Mouse (Mus musculus) stomach, adult 2 months (tissue): Measurements from ENCODE around the gene Dcpp3. TPM values are rescaled to one million over a fixed set of nuclear protein-coding genes. Genes with fewer than 3 reads are reported as not detected.

Experiments used
- polyA plus RNA-seq: library from polyadenylated mRNA; depleted of rRNA; stranded (reverse); fragments of >200 nt; gene quantifications from 2 replicates; pipeline ENCODE4 v1.2.3, GENCODE M21; 2012; rRNA removed

Gene Dcpp3
- not detected in 2 replicates for polyA plus RNA-seq

DNA sequence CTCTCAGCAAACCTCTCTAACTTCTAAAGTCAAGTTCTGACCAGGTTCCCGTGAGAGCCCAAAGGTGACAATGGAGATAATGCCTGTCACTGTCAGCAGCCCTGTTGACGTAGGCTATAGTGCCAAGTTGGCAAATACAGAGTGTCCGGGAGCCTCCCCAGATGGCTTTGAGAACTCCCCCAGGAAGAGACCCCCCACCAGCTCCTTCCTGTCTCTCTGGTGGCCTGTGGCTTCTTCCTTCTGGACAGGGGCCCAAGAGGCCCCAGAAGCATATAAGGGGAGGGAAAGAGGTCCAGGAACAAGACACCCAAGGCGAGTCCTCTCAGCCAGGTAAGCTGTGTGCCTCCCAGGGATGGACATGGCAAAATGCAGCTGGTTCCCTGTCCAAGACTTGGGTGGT is at the start of gene Dcpp3:
Dcpp3 (plus strand) TSS at position 301 of the 400 bp plus-strand sequence.

DNA sequence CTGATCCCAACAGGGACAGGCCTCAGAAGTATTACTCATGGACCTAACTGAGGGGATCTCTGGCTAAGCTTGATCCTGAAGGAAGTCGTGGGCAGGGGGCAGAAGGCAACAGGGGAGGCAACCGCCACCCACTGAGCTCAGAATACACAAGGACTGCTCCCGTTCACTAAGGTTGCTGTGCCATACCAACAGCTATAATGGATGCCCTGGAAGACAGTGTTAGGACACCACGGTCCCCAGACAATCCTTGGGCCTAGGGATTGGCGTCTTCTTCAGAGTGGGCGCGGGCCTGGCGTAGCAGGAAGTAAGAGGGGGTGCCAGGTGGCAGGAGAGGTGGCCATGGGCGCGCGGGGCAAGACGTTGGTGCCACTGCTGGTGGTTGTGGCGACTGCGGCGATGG is 49.5 kb upstream of the Dcpp3 start, which contains the start of gene Prss21:
Prss21 (plus strand) TSS at position 301 of the 400 bp plus-strand sequence.

DNA sequence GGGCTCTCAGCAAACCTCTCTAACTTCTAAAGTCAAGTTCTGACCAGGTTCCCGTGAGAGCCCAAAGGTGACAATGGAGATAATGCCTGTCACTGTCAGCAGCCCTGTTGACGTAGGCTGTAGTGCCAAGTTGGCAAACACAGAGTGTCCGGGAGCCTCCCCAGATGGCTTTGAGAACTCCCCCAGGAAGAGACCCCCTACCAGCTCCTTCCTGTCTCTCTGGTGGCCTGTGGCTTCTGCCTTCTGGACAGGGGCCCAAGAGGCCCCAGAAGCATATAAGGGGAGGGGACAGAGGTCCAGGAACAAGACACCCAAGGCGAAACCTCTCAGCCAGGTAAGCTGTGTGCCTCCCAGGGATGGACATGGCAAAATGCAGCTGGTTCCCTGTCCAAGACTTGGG is 36.7 kb upstream of the Dcpp3 start, which contains the start of the genes Dcpp1 and Dcpp2:
Dcpp1 (plus strand) TSS at position 301 of the 400 bp plus-strand sequence.
Dcpp2 (plus strand) TSS at position 305 of the 400 bp plus-strand sequence.

GRCm38 (mm10) chr17:23941372-23941771 is 24.1 kb downstream of the Dcpp3 start, which contains the start of gene Sbp:
TSS of gene Sbp (plus strand) at chr17:23941672.

GRCm38 (mm10) chr17:23955174-23955573 is 37.9 kb downstream of the Dcpp3 start, which contains the start of gene Sbpl:
TSS of gene Sbpl (minus strand) at chr17:23955274.

Other genes with a start within 250 kb of the Dcpp3 start
- 586 and 660 TPM in 2 replicates for gene Hcfc1r1, start 243.9 kb upstream of the Dcpp3 start, polyA plus RNA-seq
- 11.5 and 15.7 TPM in 2 replicates for gene Thoc6, start 243.6 kb upstream of the Dcpp3 start, polyA plus RNA-seq
- gene Tnfrsf12a, start 240.0 kb upstream of the Dcpp3 start, polyA plus RNA-seq: 20.9 and 37.2 TPM in 2 replicates
- 0.08 and 0.19 TPM in 2 replicates for gene Cldn6, start 238.2 kb upstream of the Dcpp3 start, polyA plus RNA-seq
- gene Cldn9, start 233.4 kb upstream of the Dcpp3 start, polyA plus RNA-seq: not detected in 2 replicates
- gene 1520401A03Rik, start 194.7 kb upstream of the Dcpp3 start, polyA plus RNA-seq: not detected in 2 replicates
- 22.3 and 33.2 TPM in 2 replicates for gene Pkmyt1, start 191.1 kb upstream of the Dcpp3 start, polyA plus RNA-seq
- gene Paqr4, start 176.6 kb upstream of the Dcpp3 start, polyA plus RNA-seq: 95.8 and 156 TPM in 2 replicates
- 3.2 and 6.6 TPM in 2 replicates for gene Kremen2, start 171.6 kb upstream of the Dcpp3 start, polyA plus RNA-seq
- 11.7 and 13.7 TPM in 2 replicates for gene Flywch1, start 145.9 kb upstream of the Dcpp3 start, polyA plus RNA-seq
- gene Flywch2, start 131.4 kb upstream of the Dcpp3 start, polyA plus RNA-seq: 3.7 and 5.8 TPM in 2 replicates
- gene Srrm2, start 126.9 kb upstream of the Dcpp3 start, polyA plus RNA-seq: 196 and 280 TPM in 2 replicates
- gene Elob, start 88.3 kb upstream of the Dcpp3 start, polyA plus RNA-seq: 361 and 511 TPM in 2 replicates
- gene Prss33, start 81.4 kb upstream of the Dcpp3 start, polyA plus RNA-seq: 0.04 and 0.39 TPM in 2 replicates
- gene Prss32, start 73.6 kb upstream of the Dcpp3 start, polyA plus RNA-seq: 9.4 and 22.5 TPM in 2 replicates
- 0.24 and 1.5 TPM in 2 replicates for gene Prss41, start 73.3 kb upstream of the Dcpp3 start, polyA plus RNA-seq
- gene Prss21, start 49.4 kb upstream of the Dcpp3 start, polyA plus RNA-seq: not detected in 2 replicates
- not detected in 2 replicates for gene Dcpp1, start 36.6 kb upstream of the Dcpp3 start, polyA plus RNA-seq
- not detected in 2 replicates for gene Dcpp2, start 36.6 kb upstream of the Dcpp3 start, polyA plus RNA-seq
- gene Sbp, start 24.2 kb downstream of the Dcpp3 start, polyA plus RNA-seq: not detected in 2 replicates
- gene Sbpl, start 37.8 kb downstream of the Dcpp3 start, polyA plus RNA-seq: not detected in 2 replicates
- 0.45 and 0.55 TPM in 2 replicates for gene Prss30, start 63.1 kb downstream of the Dcpp3 start, polyA plus RNA-seq
- 0.58 and 0.98 TPM in 2 replicates for gene Prss22, start 80.6 kb downstream of the Dcpp3 start, polyA plus RNA-seq
- 10.9 and 15.8 TPM in 2 replicates for gene Prss27, start 120.7 kb downstream of the Dcpp3 start, polyA plus RNA-seq
- gene Kctd5, start 156.0 kb downstream of the Dcpp3 start, polyA plus RNA-seq: 12.6 and 22.9 TPM in 2 replicates
- gene Pdpk1, start 233.5 kb downstream of the Dcpp3 start, polyA plus RNA-seq: 5.5 and 8.3 TPM in 2 replicates
- gene Amdhd2, start 246.3 kb downstream of the Dcpp3 start, polyA plus RNA-seq: 19.8 and 28.3 TPM in 2 replicates